Mouse (Mus musculus) forebrain, postnatal 0 days (tissue): ENCODE data around the gene Sipa1l2. TPM values are rescaled to one million over a fixed set of nuclear protein-coding genes. Genes with fewer than 3 reads are reported as not detected.

Experiments used
- ATAC-seq: fragments of 200-750 bp; cut with Nextera tagmentation; 2 replicates; pipeline ENCODE4 v1.8.0; 2017; ENCODE audit warnings: mild to moderate bottlenecking, moderate library complexity
- DNase-seq: peaks from one replicate; pipeline ENCODE4 v3.0.0-alpha.2; 2015
- H3K27ac ChIP-seq: fragments of 300-500 bp; sonication (generic); 2 replicates; pipeline ENCODE4 v1.5.1; 2014; ENCODE audit warnings: low read depth, mild to moderate bottlenecking, antibody characterized with exemption, low read length, moderate library complexity, mixed read lengths
- H3K27me3 ChIP-seq: fragments of 300-500 bp; sonication (generic); 2 replicates; pipeline ENCODE4 v1.6.1; 2014; ENCODE audit warnings: mild to moderate bottlenecking, low read length, mixed read lengths; ENCODE audit not compliant: insufficient read depth
- H3K36me3 ChIP-seq: fragments of 300-500 bp; sonication (generic); 2 replicates; pipeline ENCODE4 v1.6.1; 2014; ENCODE audit warnings: mild to moderate bottlenecking, moderate library complexity; ENCODE audit not compliant: insufficient read depth
- H3K4me1 ChIP-seq: fragments of 300-500 bp; sonication (generic); 2 replicates; pipeline ENCODE4 v1.6.1; 2014; ENCODE audit warnings: antibody characterized with exemption; ENCODE audit not compliant: insufficient read depth
- H3K4me2 ChIP-seq: fragments of 300-500 bp; sonication (generic); 2 replicates; pipeline ENCODE4 v1.6.1; 2014; ENCODE audit warnings: low read depth, mild to moderate bottlenecking, moderate library complexity
- H3K4me3 ChIP-seq: fragments of 300-500 bp; sonication (generic); 2 replicates; pipeline ENCODE4 v1.5.1; 2014; ENCODE audit warnings: low read depth, low read length, mixed read lengths
- H3K9ac ChIP-seq: fragments of 300-500 bp; sonication (generic); 2 replicates; pipeline ENCODE4 v1.6.1; 2014; ENCODE audit warnings: mild to moderate bottlenecking
- H3K9me3 ChIP-seq: fragments of 300-500 bp; sonication (generic); 2 replicates; pipeline ENCODE4 v1.6.1; 2016; ENCODE audit warnings: low read length
- CTCF ChIP-seq: sonication (generic); IDR thresholded peaks from 2 replicates; pipeline ENCODE4 v1.5.1; 2016; ENCODE audit warnings: antibody characterized with exemption, control low read depth, low read depth
- WGBS: fragments of 180-500 bp; shearing (Covaris S2); extraction: QIAGEN DNeasy Blood & Tissue Kit; methylation state at CpG from one replicate; pipeline ENCODE4 v1.1.7; 2014; 5-methylcytosine and 5-hydroxymethylcytosine counted together
- polyA plus RNA-seq: library from polyadenylated mRNA; unstranded; fragments of >200 nt; fragmentation: Nextera tagmentation; extraction: Ambion mirVana; gene quantifications from 2 replicates; pipeline ENCODE4 v1.2.1, GENCODE M21; 2015
- total RNA-seq: library from RNA; depleted of rRNA; stranded (reverse); fragments of >200 nt; gene quantifications from 2 replicates; pipeline ENCODE4 v1.2.3, GENCODE M21; 2014

Gene Sipa1l2
- total and polyA plus RNA-seq, 2 experiments from 2014 or later: 10.6 to 44.3 TPM

GRCm38 (mm10) chr8:125533709-125534108 is 35.9 kb downstream of the Sipa1l2 start:
- 24% methylated on average over 7 of the region's 7 CpGs for WGBS
- peak; percentile 73 for DNase-seq
- Histone ChIP-seq H3K4me1 (peaks cover 42% of the 10 kb centered on the region), H3K27me3 (no peaks in the 10 kb centered on the region), H3K9me3 (no peaks in the 10 kb centered on the region), H3K4me2 (no peak overlapping the region), H3K27ac (no peak overlapping the region), H3K4me3 (no peak overlapping the region), H3K9ac (no peak overlapping the region), H3K36me3 (peaks cover 6% of the 10 kb centered on the region; the same call in 1 of the 2 replicates)
- TF ChIP-seq CTCF: peak; percentile 14; the same call in 1 of the 2 replicates
- peak; percentile 82 for ATAC-seq

- Histone ChIP-seq H3K9ac (no peak overlapping the region; the same call in 1 of the 2 replicates), H3K4me2 (no peak overlapping the region), H3K9me3 (no peaks in the 10 kb centered on the region), H3K27ac (no peak overlapping the region), H3K4me1 (peaks cover 42% of the 10 kb centered on the region), H3K36me3 (peaks cover 6% of the 10 kb centered on the region; the same call in 1 of the 2 replicates), H3K27me3 (no peaks in the 10 kb centered on the region), H3K4me3 (no peak overlapping the region)
- DNase-seq: peak; percentile 57
- WGBS: 27% methylated on average over 8 of the region's 8 CpGs
- no peak for TF ChIP-seq CTCF
- ATAC-seq: peak; percentile 47
Measured at GRCm38 (mm10) chr8:125532953-125533352, 36.7 kb downstream of the Sipa1l2 start.

- WGBS: 43% methylated on average over 7 of the region's 7 CpGs
- no peak for DNase-seq
- H3K27ac ChIP-seq: 0 out of 2 replicates have a peak overlapping the region, but pooled peaks have one; percentile 1
Measured at GRCm38 (mm10) chr8:125532177-125532576, 37.4 kb downstream of the Sipa1l2 start.

DNA sequence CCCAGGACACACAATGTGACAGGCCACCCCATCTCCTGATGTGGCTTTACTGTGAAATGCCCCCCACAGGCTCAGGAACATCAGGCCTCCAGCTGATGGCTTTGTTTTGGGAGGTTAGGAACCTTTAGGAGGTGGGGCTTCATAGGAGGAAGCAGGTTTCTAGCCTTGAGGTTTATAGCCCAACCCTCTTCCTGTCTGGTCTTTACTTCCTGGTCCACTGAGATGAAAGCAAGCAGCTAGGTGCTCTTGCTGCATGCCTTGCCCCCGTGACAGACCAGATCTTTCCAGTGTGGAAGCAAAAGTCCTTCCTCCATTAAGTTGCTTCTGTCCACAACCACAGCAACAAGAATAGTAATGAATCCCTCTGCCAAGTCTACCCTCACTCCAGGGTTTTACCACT is 38.0 kb downstream of the Sipa1l2 start:
- H3K9ac ChIP-seq: no peak overlapping the region
- no peak for TF ChIP-seq CTCF
- no peak overlapping the region for H3K4me2 ChIP-seq
- H3K27me3 ChIP-seq: no peaks in the 10 kb centered on the region
- H3K4me1 ChIP-seq: peaks cover 51% of the 10 kb centered on the region
- no peaks in the 10 kb centered on the region for H3K36me3 ChIP-seq
- H3K9me3 ChIP-seq: no peaks in the 10 kb centered on the region
- no peak overlapping the region for H3K4me3 ChIP-seq
- 81% methylated on average over 1 of the region's 1 CpGs for WGBS
- ATAC-seq (no peak), DNase-seq (no peak)
- H3K27ac ChIP-seq: no peak overlapping the region

More at GRCm38 (mm10) chr8:125532177-125532576, 37.4 kb downstream of the Sipa1l2 start:
- H3K36me3 ChIP-seq: peaks cover under 1% of the 10 kb centered on the region; the same call in 1 of the 2 replicates
- TF ChIP-seq CTCF: no peak
- H3K4me2 ChIP-seq: no peak overlapping the region
- ATAC-seq: no peak
- peaks cover 47% of the 10 kb centered on the region for H3K4me1 ChIP-seq
- H3K27me3 ChIP-seq: no peaks in the 10 kb centered on the region
- no peak overlapping the region for H3K4me3 ChIP-seq
- no peaks in the 10 kb centered on the region for H3K9me3 ChIP-seq
- no peak overlapping the region for H3K9ac ChIP-seq

- DNase-seq (no peak), ATAC-seq (no peak)
- Histone ChIP-seq H3K4me2 (no peak overlapping the region), H3K36me3 (no peaks in the 10 kb centered on the region), H3K9ac (no peak overlapping the region), H3K4me1 (peaks cover 55% of the 10 kb centered on the region), H3K27ac (no peak overlapping the region), H3K4me3 (no peak overlapping the region), H3K9me3 (no peaks in the 10 kb centered on the region), H3K27me3 (no peaks in the 10 kb centered on the region)
- WGBS: 31% methylated on average over 6 of the region's 6 CpGs
- TF ChIP-seq CTCF: no peak
Measured at GRCm38 (mm10) chr8:125531088-125531438, 38.5 kb downstream of the Sipa1l2 start.

DNA sequence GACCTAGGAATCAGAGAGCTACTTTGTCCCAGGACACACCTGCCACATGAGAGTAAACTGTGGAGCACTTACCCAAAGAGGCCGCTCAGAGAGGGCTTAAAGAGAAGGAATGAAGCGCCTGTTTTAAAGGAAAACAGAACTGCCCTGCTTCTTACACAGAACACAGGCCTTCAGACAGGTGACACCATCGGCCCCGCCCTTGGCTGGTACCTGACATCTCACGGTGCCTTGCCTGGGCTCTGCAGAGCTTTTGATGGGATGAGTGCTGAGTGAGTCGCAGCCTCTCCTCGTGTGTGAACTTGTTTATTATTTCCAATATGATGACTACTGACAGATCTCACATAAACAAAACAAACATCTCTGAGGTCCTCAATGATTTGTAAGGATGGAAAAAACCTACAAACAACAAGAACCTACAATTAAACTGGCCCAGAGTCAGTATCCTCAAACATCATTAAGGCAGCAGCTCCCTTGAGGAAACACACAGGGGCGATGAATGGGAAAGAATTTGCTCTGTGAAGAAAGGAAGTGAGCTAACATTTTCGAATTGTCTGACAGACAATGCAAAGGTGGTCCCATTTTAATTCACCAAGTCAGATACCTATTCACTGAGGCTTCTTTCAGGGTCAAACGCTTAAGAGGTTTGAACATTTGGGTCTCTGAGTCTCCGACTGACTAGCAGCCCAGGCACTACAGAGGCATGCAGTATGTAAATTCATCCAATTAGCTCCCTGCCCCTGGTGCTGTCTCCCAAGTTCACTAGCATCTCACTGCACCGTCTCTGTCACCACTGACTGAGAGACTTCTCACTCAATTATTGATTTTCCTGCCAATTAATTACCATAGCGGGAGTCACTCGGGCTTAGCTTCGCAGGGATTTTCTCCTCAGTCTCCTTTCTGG is 39.2 kb downstream of the Sipa1l2 start:
- Histone ChIP-seq H3K36me3 (no peaks in the 10 kb centered on the region), H3K4me2 (no peak overlapping the region), H3K27me3 (no peaks in the 10 kb centered on the region), H3K4me3 (no peak overlapping the region), H3K4me1 (peaks cover 55% of the 10 kb centered on the region), H3K27ac (no peak overlapping the region), H3K9ac (no peak overlapping the region), H3K9me3 (no peaks in the 10 kb centered on the region)
- no peak for TF ChIP-seq CTCF
- DNase-seq (no peak), ATAC-seq (no peak)
- WGBS: 42% methylated on average over 15 of the region's 15 CpGs

DNA sequence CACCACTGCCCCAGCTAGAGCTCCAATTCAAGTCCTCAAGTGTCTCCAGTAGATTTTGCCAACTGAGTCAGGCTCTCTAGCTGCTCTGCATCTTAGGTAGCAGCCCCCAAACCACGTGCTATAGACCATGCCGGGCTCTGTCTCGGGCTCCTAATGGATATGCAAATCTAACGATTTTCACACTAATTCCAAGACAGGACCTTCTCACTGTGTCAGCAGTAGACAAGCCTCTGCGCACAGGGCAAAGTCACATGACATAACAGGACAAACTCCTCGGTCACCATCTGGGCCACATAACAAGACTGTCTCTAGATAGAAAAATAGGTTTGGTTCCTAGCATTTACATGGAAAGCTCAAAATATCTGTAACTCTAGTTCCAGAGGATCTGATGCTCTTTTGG is 40.6 kb downstream of the Sipa1l2 start:
- no peak overlapping the region for H3K4me3 ChIP-seq
- H3K27ac ChIP-seq: no peak overlapping the region
- no peaks in the 10 kb centered on the region for H3K36me3 ChIP-seq
- H3K4me1 ChIP-seq: peaks cover 55% of the 10 kb centered on the region
- no peak for TF ChIP-seq CTCF
- H3K4me2 ChIP-seq: no peak overlapping the region
- no peak overlapping the region for H3K9ac ChIP-seq
- no peak for DNase-seq
- H3K27me3 ChIP-seq: no peaks in the 10 kb centered on the region
- ATAC-seq: no peak
- 20% methylated on average over 6 of the region's 6 CpGs for WGBS
- H3K9me3 ChIP-seq: no peaks in the 10 kb centered on the region
